Mouse (Mus musculus): Measurements from ENCODE around the gene Bdnf.

GRCm38 (mm10) chr2:109734666-109735065 lies 60.2 kb downstream of the Bdnf start:
- TF ChIP-seq CTCF (IDR thresholded peaks at IDR 0.05; ENCODE audit: low read depth) (no peak), EP300 (optimal IDR thresholded peaks at IDR 0.05) (no peak)
